Mouse (Mus musculus) lung, embryonic 16.5 days (tissue): Measurements from ENCODE around the gene Glce. TPM values are rescaled to one million over a fixed set of nuclear protein-coding genes. Genes with fewer than 3 reads are reported as not detected.
A peak's percentile ranks its signal among the peaks of the same experiment; 100 is the strongest.

Experiments used
- ATAC-seq: fragments of 200-750 bp; cut with Nextera tagmentation; 2 replicates; pipeline ENCODE4 v1.8.0; 2017; ENCODE audit warnings: low read depth, mild to moderate bottlenecking, moderate library complexity
- H3K27ac ChIP-seq: fragments of 300-500 bp; sonication (generic); 2 replicates; pipeline ENCODE4 v1.5.1; 2014; ENCODE audit warnings: mild to moderate bottlenecking, control low read depth, low read length
- H3K27me3 ChIP-seq: fragments of 300-500 bp; sonication (generic); 2 replicates; pipeline ENCODE4 v1.6.1; 2014; ENCODE audit warnings: low read depth, low read length, mixed read lengths; ENCODE audit not compliant: control insufficient read depth, insufficient read depth
- H3K36me3 ChIP-seq: fragments of 300-500 bp; sonication (generic); 2 replicates; pipeline ENCODE4 v1.6.1; 2014; ENCODE audit warnings: low read length; ENCODE audit not compliant: control insufficient read depth, insufficient read depth
- H3K4me1 ChIP-seq: fragments of 300-500 bp; sonication (generic); replicated peaks from 2 replicates; pipeline ENCODE4 v1.6.1; 2014; ENCODE audit warnings: low read length, mixed read lengths; ENCODE audit not compliant: control insufficient read depth, insufficient read depth
- H3K4me2 ChIP-seq: fragments of 300-500 bp; sonication (generic); 2 replicates; pipeline ENCODE4 v1.6.1; 2014; ENCODE audit warnings: low read depth, low read length, control low read depth
- H3K4me3 ChIP-seq: fragments of 300-500 bp; sonication (generic); 2 replicates; pipeline ENCODE4 v1.5.1; 2014; ENCODE audit warnings: mild to moderate bottlenecking, low read length, control low read depth
- H3K9ac ChIP-seq: fragments of 300-500 bp; sonication (generic); 2 replicates; pipeline ENCODE4 v1.6.1; 2014; ENCODE audit warnings: low read length, control low read depth
- H3K9me3 ChIP-seq: fragments of 300-500 bp; sonication (generic); 2 replicates; pipeline ENCODE4 v1.6.1; 2016; ENCODE audit warnings: low read length; ENCODE audit not compliant: control insufficient read depth
- WGBS: fragments of 180-500 bp; shearing (Covaris S2); extraction: QIAGEN DNeasy Blood & Tissue Kit; methylation state at CpG from one replicate; pipeline ENCODE4 v1.1.7; 2014; 5-methylcytosine and 5-hydroxymethylcytosine counted together
- polyA plus RNA-seq: library from polyadenylated mRNA; unstranded; fragments of >200 nt; fragmentation: Nextera tagmentation; extraction: Ambion mirVana; gene quantifications from 2 replicates; pipeline ENCODE4 v1.2.1, GENCODE M21; 2015

Glce gene
- polyA plus RNA-seq: 20.7 TPM in 2 replicates

DNA sequence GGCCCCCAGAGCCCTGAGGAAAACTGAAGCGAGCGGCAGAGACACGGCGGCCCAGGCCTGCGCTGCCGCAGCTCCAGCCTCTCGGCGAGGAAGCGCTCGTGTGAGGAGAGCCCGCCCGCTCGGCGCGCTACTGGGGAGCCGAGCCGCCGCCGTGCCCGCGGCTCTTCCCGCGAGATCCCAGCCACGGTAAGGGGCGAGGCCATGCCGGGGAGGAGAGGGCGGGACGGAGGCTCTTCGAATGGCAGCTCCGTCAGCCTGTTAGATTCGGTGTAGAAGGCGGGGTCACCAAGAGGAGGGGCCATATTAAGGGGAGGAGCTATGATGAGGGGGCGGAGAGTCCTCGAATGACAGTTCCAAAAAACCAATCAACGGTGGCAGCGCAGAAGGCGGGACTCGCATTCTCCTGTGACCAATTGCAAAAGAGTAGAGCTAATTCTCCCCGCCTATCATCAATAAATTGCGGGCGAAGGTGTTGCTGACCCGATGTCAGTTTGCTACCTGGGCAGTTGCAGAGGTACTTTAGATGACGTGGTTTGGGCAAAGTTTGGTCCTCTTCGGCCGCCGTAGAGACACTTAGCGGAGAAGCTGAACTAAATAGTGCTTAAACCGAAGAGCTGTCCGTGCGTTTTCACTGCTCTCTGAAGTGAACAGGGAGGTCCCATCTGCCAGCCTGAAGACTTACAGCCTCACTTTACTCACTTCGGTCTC is at the start of gene Glce:
Glce (minus strand) TSS at position 148 of the 708 bp plus-strand sequence.
- ATAC-seq: peak; percentile 100
- WGBS: 1% methylated on average over 51 of the region's 51 CpGs
- H3K27me3 ChIP-seq: no peaks in the 10 kb centered on the region
- peak within 1 kb of the TSS; percentile 85 for H3K4me2 ChIP-seq
- peak within 1 kb of the TSS; percentile 84 for H3K4me3 ChIP-seq
- H3K9ac ChIP-seq: peak within 1 kb of the TSS; percentile 92
- H3K4me1 ChIP-seq: peaks cover 5% of the 10 kb centered on the region
- no peaks in the 10 kb centered on the region for H3K36me3 ChIP-seq
- no peaks in the 10 kb centered on the region for H3K9me3 ChIP-seq
- peak within 1 kb of the TSS; percentile 87 for H3K27ac ChIP-seq

DNA sequence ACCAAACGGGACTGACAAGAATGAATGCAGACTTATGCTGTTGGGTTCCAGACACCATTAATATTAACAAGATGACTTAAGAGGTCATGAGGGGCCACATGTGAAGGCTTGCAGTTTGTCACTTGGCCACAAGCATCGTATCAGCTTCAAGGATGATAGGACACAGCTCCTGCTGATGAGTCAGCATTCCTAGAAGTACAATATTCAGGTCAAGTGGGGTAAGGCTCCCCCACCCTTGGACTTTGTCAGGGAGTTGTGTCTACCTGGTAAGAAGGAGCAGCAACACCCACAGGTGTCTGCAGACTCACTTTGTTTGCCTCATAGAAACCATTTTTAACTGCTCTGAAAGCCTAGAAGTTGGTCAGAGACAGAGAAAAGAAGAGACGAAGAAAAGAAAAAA is 49.8 kb upstream of the Glce start:
- WGBS: 69% methylated on average over 3 of the region's 3 CpGs
- Histone ChIP-seq H3K27me3 (no peaks in the 10 kb centered on the region), H3K4me3 (no peak overlapping the region), H3K9me3 (no peaks in the 10 kb centered on the region), H3K27ac (no peak overlapping the region), H3K4me1 (no peaks in the 10 kb centered on the region), H3K9ac (no peak overlapping the region), H3K4me2 (no peak overlapping the region), H3K36me3 (no peaks in the 10 kb centered on the region)
- no peak for ATAC-seq

DNA sequence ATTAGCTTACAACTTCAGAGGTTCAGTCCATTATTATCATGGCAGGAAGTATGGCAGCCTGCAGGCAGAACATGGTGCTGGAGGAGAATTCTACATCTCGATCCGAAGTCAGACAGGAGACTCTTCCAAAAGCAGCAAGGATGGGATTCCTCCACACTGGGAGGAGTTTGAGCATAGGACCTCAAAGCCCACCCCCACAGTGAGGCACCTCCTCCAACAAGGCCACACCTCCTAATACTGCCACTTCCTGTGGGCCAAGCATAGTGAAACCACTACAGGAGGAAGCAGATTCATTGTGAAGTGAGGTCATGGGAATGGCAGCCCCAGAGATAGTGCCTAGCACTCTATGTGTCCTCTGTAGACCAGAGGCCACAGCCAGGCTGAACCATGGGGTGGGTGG is 48.5 kb upstream of the Glce start:
- ATAC-seq: no peak
- 92% methylated on average over 2 of the region's 2 CpGs for WGBS
- H3K4me1 ChIP-seq: no peaks in the 10 kb centered on the region

DNA sequence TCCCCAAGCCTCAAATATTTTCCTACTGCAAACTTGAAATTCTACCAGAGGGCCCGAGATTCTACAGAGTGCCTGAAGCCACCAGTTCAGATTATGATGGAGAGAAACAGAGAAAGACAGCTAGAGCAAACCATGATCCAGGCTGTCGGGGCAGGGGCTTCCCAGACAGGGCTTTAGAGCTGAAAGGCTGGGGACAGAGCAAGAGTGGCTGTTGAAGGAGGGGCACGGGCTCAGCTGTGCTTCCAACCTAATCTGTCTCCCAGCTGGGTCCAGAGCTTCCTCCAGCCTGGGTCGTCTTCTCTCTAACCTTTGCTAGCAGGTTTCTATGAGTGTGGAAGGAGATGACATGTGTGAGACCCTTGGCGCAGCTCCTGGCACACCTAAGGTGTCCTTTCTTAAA is 44.2 kb upstream of the Glce start:
- no peaks in the 10 kb centered on the region for H3K4me1 ChIP-seq
- no peak overlapping the region for H3K9ac ChIP-seq
- WGBS: 45% methylated on average over 5 of the region's 5 CpGs
- H3K27ac ChIP-seq: no peak overlapping the region
- no peak overlapping the region for H3K4me3 ChIP-seq
- no peaks in the 10 kb centered on the region for H3K27me3 ChIP-seq
- no peak overlapping the region for H3K4me2 ChIP-seq
- no peak for ATAC-seq
- H3K36me3 ChIP-seq: no peaks in the 10 kb centered on the region
- no peaks in the 10 kb centered on the region for H3K9me3 ChIP-seq

More for the DNA sequence above, 48.5 kb upstream of the Glce start:
- H3K27ac ChIP-seq: no peak overlapping the region
- H3K27me3 ChIP-seq: no peaks in the 10 kb centered on the region
- H3K4me2 ChIP-seq: no peak overlapping the region
- H3K36me3 ChIP-seq: no peaks in the 10 kb centered on the region
- no peaks in the 10 kb centered on the region for H3K9me3 ChIP-seq
- H3K9ac ChIP-seq: no peak overlapping the region
- no peak overlapping the region for H3K4me3 ChIP-seq

DNA sequence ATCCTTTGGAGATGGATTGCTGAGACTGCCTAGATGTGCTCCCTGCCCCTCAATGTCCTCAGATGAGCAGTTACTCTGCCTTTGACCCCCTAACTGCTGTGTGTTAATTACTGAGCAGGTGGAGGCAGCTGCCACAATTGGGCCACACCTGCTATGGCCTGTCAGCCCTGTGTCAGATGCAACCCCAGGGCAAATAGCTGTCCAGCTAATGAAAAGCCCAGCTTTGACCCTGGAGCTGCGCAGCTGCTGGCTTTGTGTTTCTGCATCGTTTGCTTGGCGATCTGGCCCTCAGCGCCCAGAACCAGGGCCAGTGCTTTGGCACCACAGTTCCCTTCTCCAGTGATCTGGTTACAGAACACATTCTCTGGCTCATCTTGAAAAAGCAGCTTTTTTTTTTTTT is 43.7 kb upstream of the Glce start:
- 56% methylated on average over 4 of the region's 4 CpGs for WGBS
- Histone ChIP-seq H3K4me3 (no peak overlapping the region), H3K27ac (no peak overlapping the region), H3K36me3 (no peaks in the 10 kb centered on the region), H3K4me1 (no peaks in the 10 kb centered on the region), H3K9me3 (no peaks in the 10 kb centered on the region), H3K4me2 (no peak overlapping the region), H3K9ac (no peak overlapping the region), H3K27me3 (no peaks in the 10 kb centered on the region)
- ATAC-seq: no peak

DNA sequence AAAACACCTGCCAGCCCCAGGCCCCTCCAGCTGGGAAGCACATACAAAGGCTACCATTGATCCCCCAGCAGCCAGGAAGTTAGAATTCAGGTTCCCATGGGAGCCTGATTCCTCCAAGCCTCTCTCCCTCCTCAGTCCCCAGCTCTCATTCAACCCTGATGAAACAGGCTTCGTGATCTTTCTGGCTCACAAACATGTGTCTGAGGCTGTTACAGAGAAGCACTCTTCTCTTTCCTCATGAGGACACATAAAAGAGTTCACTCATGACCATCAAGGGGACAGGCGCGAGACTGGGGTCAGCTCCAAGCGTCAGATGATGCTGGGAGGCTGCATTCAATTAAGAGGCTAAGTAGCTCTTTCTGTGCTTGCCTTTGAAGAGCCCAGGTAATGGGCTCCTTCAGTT is 40.4 kb upstream of the Glce start:
- no peak overlapping the region for H3K9ac ChIP-seq
- ATAC-seq: no peak
- no peaks in the 10 kb centered on the region for H3K36me3 ChIP-seq
- H3K27me3 ChIP-seq: no peaks in the 10 kb centered on the region
- H3K4me3 ChIP-seq: no peak overlapping the region
- no peak overlapping the region for H3K4me2 ChIP-seq
- no peaks in the 10 kb centered on the region for H3K4me1 ChIP-seq
- H3K27ac ChIP-seq: no peak overlapping the region
- 48% methylated on average over 4 of the region's 4 CpGs for WGBS
- H3K9me3 ChIP-seq: no peaks in the 10 kb centered on the region

DNA sequence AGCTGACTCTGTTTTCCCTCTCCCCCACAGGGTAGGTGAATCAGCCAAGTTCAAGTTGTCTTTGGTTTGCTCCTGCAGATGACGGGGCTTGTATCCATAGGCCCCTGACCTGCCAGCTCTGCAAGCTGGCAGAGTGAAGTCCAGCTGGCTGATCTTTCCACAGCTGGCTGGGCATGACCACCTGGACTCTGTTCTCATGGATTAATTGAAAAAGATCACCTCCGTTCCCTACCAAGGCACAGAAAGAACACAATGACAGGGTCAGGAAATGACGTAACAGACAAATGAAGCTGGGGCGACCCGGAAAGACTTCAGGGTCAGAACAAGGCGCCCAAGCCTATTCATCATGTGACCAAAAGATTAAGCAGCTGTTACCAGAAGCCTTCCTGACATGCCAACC is 38.3 kb upstream of the Glce start:
- ATAC-seq: no peak
- 38% methylated on average over 6 of the region's 6 CpGs for WGBS
- H3K4me3 ChIP-seq: no peak overlapping the region
- H3K4me2 ChIP-seq: no peak overlapping the region
- no peak overlapping the region for H3K9ac ChIP-seq
- no peaks in the 10 kb centered on the region for H3K27me3 ChIP-seq
- H3K9me3 ChIP-seq: no peaks in the 10 kb centered on the region
- H3K27ac ChIP-seq: no peak overlapping the region
- H3K36me3 ChIP-seq: no peaks in the 10 kb centered on the region
- H3K4me1 ChIP-seq: no peaks in the 10 kb centered on the region

DNA sequence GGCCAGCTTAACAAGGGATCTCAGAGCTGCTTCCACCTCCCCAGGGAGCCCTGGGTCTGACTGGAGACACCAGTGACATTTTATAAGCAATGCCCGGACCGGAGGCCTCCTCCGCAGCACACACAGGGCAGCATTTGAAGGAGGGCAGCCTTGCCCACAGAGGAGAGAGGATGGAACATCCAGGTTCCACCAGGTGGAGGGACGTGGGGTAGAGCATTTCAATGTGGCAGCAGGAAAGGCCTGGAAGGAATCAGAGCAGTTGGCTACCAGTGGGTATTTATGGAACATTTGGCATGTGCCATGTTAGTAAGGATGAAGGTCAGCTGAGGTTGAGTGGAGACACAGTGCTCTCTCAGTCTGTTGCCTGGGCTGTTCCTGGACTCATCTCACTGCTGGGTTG is 36.3 kb upstream of the Glce start:
- H3K9ac ChIP-seq: no peak overlapping the region
- no peak overlapping the region for H3K4me3 ChIP-seq
- no peaks in the 10 kb centered on the region for H3K9me3 ChIP-seq
- H3K4me2 ChIP-seq: no peak overlapping the region
- ATAC-seq: no peak
- H3K36me3 ChIP-seq: no peaks in the 10 kb centered on the region
- WGBS: 76% methylated on average over 4 of the region's 4 CpGs
- H3K27me3 ChIP-seq: no peaks in the 10 kb centered on the region
- no peak overlapping the region for H3K27ac ChIP-seq
- no peaks in the 10 kb centered on the region for H3K4me1 ChIP-seq

DNA sequence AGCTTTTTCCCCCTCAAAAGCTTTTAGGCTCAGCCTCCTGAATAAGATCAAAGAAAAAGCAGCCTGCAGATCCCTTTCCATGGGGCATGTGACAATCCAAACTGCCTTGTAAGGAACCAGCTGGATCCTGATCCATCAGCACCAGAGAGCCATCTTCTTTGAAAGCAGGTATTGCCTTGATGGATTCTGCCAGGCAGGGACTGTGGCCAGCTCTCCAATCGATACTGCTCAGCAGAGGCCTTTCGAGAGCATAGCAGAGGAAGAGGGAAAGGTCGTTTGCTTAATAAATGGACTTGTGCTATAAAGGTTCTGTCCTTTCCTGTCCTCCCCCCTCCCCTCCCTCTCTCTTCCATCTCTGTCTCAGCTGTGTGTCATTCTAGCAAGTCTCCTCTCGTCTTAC is 33.4 kb upstream of the Glce start:
- Histone ChIP-seq H3K9me3 (no peaks in the 10 kb centered on the region), H3K4me3 (no peak overlapping the region), H3K4me2 (no peak overlapping the region), H3K27ac (no peak overlapping the region), H3K9ac (no peak overlapping the region), H3K4me1 (no peaks in the 10 kb centered on the region), H3K27me3 (no peaks in the 10 kb centered on the region), H3K36me3 (no peaks in the 10 kb centered on the region)
- no peak for ATAC-seq
- WGBS: 22% methylated on average over 4 of the region's 4 CpGs

DNA sequence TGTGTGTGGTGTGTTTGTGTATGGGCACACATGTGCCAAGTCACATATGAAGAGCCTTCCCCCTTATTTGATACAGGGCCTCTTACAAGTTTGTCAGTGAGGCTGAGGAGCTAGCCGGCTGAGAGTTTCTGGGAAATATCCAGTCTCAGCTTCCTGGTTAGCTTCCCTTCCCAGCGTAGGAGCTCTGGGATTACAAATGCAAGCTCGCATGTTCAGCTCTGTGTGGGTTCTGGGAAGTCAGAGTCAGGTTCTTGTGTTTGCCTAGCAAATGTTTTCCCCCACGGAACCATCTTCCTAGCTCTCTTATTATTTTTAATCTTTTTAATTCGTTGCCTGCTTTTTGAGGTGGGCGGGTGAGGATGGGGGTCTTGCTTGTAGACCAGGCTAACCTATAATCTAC is 32.9 kb upstream of the Glce start:
- no peak overlapping the region for H3K4me2 ChIP-seq
- no peak overlapping the region for H3K4me3 ChIP-seq
- no peaks in the 10 kb centered on the region for H3K9me3 ChIP-seq
- 72% methylated on average over 6 of the region's 6 CpGs for WGBS
- H3K9ac ChIP-seq: no peak overlapping the region
- no peak for ATAC-seq
- H3K36me3 ChIP-seq: no peaks in the 10 kb centered on the region
- H3K27me3 ChIP-seq: no peaks in the 10 kb centered on the region
- no peak overlapping the region for H3K27ac ChIP-seq
- H3K4me1 ChIP-seq: no peaks in the 10 kb centered on the region
